Mouse (Mus musculus) urinary bladder, adult 2 months (tissue): ENCODE measurements around the gene Wnt9a. TPM values are rescaled to one million over a fixed set of nuclear protein-coding genes. Genes with fewer than 3 reads are reported as not detected.
"Not testable (repeated sequence)": the region's sequence is repeated elsewhere in the genome, so short reads cannot be mapped to it uniquely, and the experiment has no call there.

ENCODE experiments used
- DNase-seq: peaks from one replicate; pipeline ENCODE4 v3.0.0; 2022; ENCODE audit warnings: low spot score
- polyA plus RNA-seq: library from polyadenylated mRNA; depleted of rRNA; stranded (reverse); fragments of >200 nt; gene quantifications from 2 replicates; pipeline ENCODE4 v1.2.3, GENCODE M21; 2012; rRNA removed

Wnt9a gene
- polyA plus RNA-seq: 11.6 and 11.7 TPM in 2 replicates

- peak; percentile 76 for DNase-seq
Observed at GRCm38 (mm10) chr11:59306461-59307421, at the start of gene Wnt9a. TSS of gene Wnt9a (plus strand) at chr11:59306928.

GRCm38 (mm10) chr11:59259647-59260046, 47.1 kb upstream of the Wnt9a start:
- DNase-seq: no peak

GRCm38 (mm10) chr11:59260706-59261493, 45.8 kb upstream of the Wnt9a start:
- DNase-seq: no peak

- DNase-seq: no peak
Observed at GRCm38 (mm10) chr11:59262308-59262707, 44.4 kb upstream of the Wnt9a start.

- no peak for DNase-seq
Observed at GRCm38 (mm10) chr11:59263870-59264563, 42.7 kb upstream of the Wnt9a start.

GRCm38 (mm10) chr11:59264593-59264992, 42.1 kb upstream of the Wnt9a start:
- no peak for DNase-seq

- no peak for DNase-seq
Observed at GRCm38 (mm10) chr11:59265154-59265813, 41.4 kb upstream of the Wnt9a start.

GRCm38 (mm10) chr11:59266727-59267126, 40.0 kb upstream of the Wnt9a start:
- no peak for DNase-seq

GRCm38 (mm10) chr11:59274184-59274583, 32.5 kb upstream of the Wnt9a start:
- no peak for DNase-seq

- DNase-seq: no peak
Observed at GRCm38 (mm10) chr11:59276877-59277276, 29.9 kb upstream of the Wnt9a start.

- DNase-seq: no peak
Observed at GRCm38 (mm10) chr11:59278047-59278446, 28.7 kb upstream of the Wnt9a start.

GRCm38 (mm10) chr11:59282111-59282510, 24.6 kb upstream of the Wnt9a start:
- DNase-seq: no peak

GRCm38 (mm10) chr11:59282933-59283332, 23.8 kb upstream of the Wnt9a start:
- DNase-seq: peak; percentile 46

GRCm38 (mm10) chr11:59284146-59284545, 22.6 kb upstream of the Wnt9a start:
- DNase-seq: no peak

GRCm38 (mm10) chr11:59289706-59290105, 17.0 kb upstream of the Wnt9a start:
- no peak for DNase-seq

- DNase-seq: no peak
Observed at GRCm38 (mm10) chr11:59290702-59291303, 15.9 kb upstream of the Wnt9a start, which contains the start of gene Wnt3a. TSS of gene Wnt3a (minus strand) at chr11:59290752.

GRCm38 (mm10) chr11:59293616-59294015, 13.1 kb upstream of the Wnt9a start:
- no peak for DNase-seq

GRCm38 (mm10) chr11:59297941-59298340, 8.8 kb upstream of the Wnt9a start:
- no peak for DNase-seq

- DNase-seq: no peak
Observed at GRCm38 (mm10) chr11:59300185-59300584, 6.5 kb upstream of the Wnt9a start.

GRCm38 (mm10) chr11:59301053-59301452, 5.7 kb upstream of the Wnt9a start:
- not testable (repeated sequence) for DNase-seq
